Mouse (Mus musculus): ENCODE data around the gene Babam2.

GRCm38 (mm10) chr5:32074053-32074452 is 376.6 kb downstream of the Babam2 start:
- TF ChIP-seq CTCF (conservative IDR thresholded peaks at IDR 0.05; ENCODE audit: insufficient read depth, insufficient read length, low read depth, low read length) (no peak), POLR2A (IDR thresholded peaks at IDR 0.05; ENCODE audit: low read depth, low read length) (no peak)

Data from kidney, adult 2 months (tissue).